Mouse (Mus musculus) kidney, adult 11 months (tissue): Measurements from ENCODE around the gene Wdr74.

Experiments
- DNase-seq: peaks from one replicate; pipeline ENCODE4 v3.0.0; 2022

The Wdr74 gene

GRCm38 (mm10) chr19:8747368-8747767 is 11.7 kb downstream of the Wdr74 start:
- DNase-seq = no peak

- no peak for DNase-seq
Observed at GRCm38 (mm10) chr19:8755652-8756051, 20.0 kb downstream of the Wdr74 start.

GRCm38 (mm10) chr19:8756635-8757387 is 21.2 kb downstream of the Wdr74 start, which contains the start of gene Nxf1:
Gene Nxf1 (plus strand): TSS chr19:8757073.
- DNase-seq = peak; percentile 87

GRCm38 (mm10) chr19:8757471-8757998 is 21.9 kb downstream of the Wdr74 start:
- no peak for DNase-seq

GRCm38 (mm10) chr19:8758899-8759298 is 23.3 kb downstream of the Wdr74 start:
- no peak for DNase-seq

GRCm38 (mm10) chr19:8760757-8761156 is 25.1 kb downstream of the Wdr74 start:
- no peak for DNase-seq

- DNase-seq = no peak
Observed at GRCm38 (mm10) chr19:8763276-8763675, 27.6 kb downstream of the Wdr74 start.

GRCm38 (mm10) chr19:8765562-8765961 is 29.9 kb downstream of the Wdr74 start:
- DNase-seq = no peak

- peak; percentile 75 for DNase-seq
Observed at GRCm38 (mm10) chr19:8770567-8771270, 35.1 kb downstream of the Wdr74 start, which contains the start of gene Tmem223. Gene Tmem223 (plus strand): TSS chr19:8770996.

- no peak for DNase-seq
Observed at GRCm38 (mm10) chr19:8772996-8773395, 37.4 kb downstream of the Wdr74 start.

GRCm38 (mm10) chr19:8773409-8773808 is 37.8 kb downstream of the Wdr74 start:
- DNase-seq = no peak

- peak; percentile 93 for DNase-seq
Observed at GRCm38 (mm10) chr19:8774086-8774835, 38.6 kb downstream of the Wdr74 start, which contains the start of gene Tmem179b. Gene Tmem179b (minus strand): TSS chr19:8774467.

GRCm38 (mm10) chr19:8774951-8775421 is 39.4 kb downstream of the Wdr74 start:
- no peak for DNase-seq

GRCm38 (mm10) chr19:8786008-8786781 is 50.6 kb downstream of the Wdr74 start, which contains the start of gene Taf6l:
Gene Taf6l (minus strand): TSS chr19:8786417.
- peak; percentile 99 for DNase-seq

- no peak for DNase-seq
Observed at GRCm38 (mm10) chr19:8788521-8788920, 52.9 kb downstream of the Wdr74 start.

GRCm38 (mm10) chr19:8789171-8789570 is 53.5 kb downstream of the Wdr74 start:
- no peak for DNase-seq

GRCm38 (mm10) chr19:8790171-8790570 is 54.5 kb downstream of the Wdr74 start:
- no peak for DNase-seq
